Mouse (Mus musculus) brain, adult 2 months (tissue): ENCODE measurements around the gene Aadat.
A peak's percentile ranks its signal among the peaks of the same experiment; 100 is the strongest.
"Not testable (repeated sequence)": the region's sequence is repeated elsewhere in the genome, so short reads cannot be mapped to it uniquely, and the experiment has no call there.

Source experiments
- DNase-seq: peaks from one replicate; pipeline ENCODE4 v3.0.0; 2011; ENCODE audit warnings: low read depth, low spot score

Aadat gene

DNA sequence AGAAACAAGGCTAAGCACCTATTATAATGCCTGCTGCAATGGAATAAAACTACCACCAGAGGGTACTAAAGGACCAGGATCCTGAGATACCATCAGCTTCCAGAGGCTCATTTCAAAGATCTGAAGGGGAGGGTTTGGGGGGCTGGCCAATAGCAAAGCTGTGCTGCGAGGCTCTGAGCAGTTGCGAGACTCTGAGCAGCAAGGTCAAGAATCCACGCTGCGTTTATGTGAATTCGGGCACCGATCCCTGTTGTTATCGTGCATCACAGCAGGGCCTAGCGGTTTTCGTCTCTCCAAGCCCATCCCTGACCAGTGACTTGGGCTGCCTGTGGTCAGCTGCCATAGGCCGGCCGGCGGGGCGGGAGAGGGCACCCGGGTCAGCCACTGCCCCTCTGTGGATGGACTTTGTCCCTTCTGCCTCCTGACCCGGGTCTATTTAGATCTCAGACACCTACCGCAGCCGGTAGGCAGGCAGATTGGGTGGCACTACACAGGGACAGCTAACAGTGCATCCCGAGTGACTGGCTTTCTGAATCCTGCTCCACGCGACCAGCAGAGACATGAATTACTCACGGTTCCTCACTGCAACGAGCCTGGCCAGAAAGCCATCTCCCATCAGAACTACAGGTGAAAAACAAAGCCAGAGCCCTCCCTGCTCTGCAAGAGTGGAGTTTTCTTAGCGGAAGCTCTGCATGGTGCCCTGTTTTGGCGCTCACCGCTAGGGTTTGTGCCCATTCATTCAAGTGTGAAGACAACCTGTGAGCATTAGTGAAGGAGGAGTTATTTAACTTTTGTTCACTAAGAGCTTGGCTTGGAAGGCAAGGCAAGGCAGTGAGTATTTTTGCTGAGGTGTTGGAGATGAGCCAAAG is at the start of gene Aadat:
Gene Aadat, plus strand, starts transcription at position 280 of the 869 bp plus-strand sequence.
- peak; percentile 94 for DNase-seq

- peak; percentile 81 for DNase-seq
Measured at GRCm38 (mm10) chr8:60466686-60467335, 38.9 kb upstream of the Aadat start.

- no peak for DNase-seq
Measured at GRCm38 (mm10) chr8:60490147-60490546, 15.6 kb upstream of the Aadat start.

DNA sequence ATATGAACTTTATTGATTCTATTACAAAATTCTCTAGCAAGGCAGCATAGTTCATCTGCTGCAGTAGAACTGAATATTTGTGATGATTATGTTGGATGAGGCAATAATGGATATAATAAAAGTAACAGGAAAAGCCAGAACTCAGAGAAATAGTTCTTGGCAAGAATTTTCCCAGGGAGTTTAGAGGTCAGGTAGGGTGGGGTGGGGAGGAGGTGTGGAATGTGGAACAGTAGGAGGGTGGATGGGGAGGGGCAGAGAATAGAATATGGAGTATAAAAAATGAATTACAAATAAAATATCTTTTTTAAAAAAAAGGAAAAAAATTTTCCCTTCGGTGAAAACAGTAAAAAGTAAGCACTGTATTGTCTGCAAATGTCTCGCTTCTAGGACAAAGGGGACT is 13.9 kb upstream of the Aadat start:
- no peak for DNase-seq

DNA sequence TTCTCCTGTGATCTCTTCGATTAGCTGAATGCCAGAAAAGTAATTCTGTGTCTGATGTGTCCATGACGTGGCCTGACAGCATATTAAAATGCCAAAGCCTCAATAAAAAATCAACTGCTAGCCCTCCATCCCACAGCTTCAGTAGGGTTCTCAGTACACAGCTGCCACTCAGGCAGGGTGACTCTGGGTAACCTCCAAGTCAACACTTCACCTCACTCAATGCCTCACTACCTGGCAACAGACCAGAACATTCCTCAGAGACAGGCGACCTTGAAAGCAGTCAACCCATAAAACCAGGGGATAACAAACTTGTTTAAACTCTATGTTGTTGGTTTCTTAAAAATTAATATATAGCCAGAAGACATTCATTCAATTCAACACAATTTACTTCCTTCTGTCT is 13.3 kb upstream of the Aadat start:
- DNase-seq: no peak

GRCm38 (mm10) chr8:60494606-60495005 is 11.1 kb upstream of the Aadat start:
- DNase-seq: no peak

DNA sequence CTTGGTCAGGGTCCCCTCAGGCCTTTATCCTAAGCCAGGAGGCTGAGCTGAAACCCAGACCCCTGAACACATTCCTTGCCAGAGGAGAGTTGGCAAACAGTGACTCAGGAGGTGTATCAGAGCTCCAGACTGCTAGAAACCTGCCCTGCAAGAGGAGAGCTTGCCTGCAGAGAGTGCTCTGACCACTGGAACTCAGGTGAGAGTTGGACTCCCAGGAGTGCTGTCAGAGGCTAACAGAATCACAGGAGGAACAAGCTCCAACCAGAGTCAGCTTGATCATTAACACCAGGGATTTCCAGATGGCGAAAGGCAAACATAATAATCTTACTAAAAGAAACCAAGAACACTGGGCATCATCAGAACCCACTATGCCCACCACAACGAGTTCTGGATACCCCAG is 10.7 kb upstream of the Aadat start:
- DNase-seq: not testable (repeated sequence)

GRCm38 (mm10) chr8:60503098-60503497 is 2.6 kb upstream of the Aadat start, which contains the start of gene Gm10283:
Gene Gm10283, minus strand, starts transcription at chr8:60503198.
- DNase-seq: no peak

DNA sequence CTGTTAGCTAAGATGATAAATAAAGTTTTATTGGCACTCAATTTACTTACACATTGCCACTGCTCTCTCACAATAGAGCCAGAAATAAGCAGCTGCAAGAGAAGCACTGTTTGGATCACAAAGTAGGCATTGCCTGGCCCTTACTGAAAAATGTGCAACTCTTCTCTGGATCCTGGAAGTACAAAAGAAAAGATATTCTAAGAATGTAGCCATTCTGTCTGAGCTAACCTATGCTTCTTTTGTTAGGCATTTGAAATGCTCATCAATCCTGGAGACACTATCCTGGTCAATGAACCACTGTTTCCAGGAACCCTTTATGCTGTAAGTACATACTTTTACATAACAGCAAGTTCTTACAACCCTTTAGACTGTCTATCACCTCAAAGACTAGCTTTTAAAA is 12.6 kb downstream of the Aadat start:
- no peak for DNase-seq

DNA sequence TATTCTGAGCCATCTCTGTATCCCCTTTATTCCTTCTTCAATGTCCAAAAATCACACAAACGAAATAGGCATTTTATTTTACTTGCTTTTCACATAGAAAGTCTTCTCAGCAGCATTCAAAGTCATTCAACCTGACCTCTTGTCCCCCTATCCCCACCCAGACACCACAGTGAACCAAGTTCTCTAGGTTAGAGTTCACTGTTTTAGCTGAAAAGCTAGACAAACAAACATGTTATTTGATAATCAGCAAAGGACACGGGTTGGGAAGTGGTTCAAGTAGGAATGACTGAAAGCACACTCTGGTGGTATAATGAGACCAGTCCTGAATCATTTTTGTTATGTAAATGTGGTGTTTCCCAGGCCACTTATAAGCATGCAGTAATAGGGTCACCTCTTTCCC is 29.2 kb downstream of the Aadat start:
- no peak for DNase-seq

GRCm38 (mm10) chr8:60566783-60567182 is 61.1 kb downstream of the Aadat start:
- no peak for DNase-seq

DNA sequence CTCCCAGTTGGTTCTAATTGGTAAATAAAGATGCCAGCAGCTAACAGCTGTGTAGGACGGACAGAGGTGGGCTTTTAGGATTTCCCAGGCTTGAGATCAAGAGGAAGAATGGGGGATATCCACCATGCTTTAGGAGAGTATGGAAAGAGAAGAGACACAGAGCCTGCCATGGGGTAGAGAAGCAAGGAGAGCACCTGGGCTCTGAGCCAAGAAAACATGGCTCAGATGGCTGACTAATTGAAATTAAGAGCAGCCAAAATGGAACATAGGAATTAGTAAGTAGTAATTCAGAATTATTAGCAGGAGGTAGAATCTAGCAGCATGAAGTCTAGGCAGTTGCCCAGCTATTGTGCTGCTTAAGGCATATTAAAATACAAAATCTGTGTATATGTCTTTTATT is 71.5 kb downstream of the Aadat start:
- DNase-seq: peak; percentile 60

DNA sequence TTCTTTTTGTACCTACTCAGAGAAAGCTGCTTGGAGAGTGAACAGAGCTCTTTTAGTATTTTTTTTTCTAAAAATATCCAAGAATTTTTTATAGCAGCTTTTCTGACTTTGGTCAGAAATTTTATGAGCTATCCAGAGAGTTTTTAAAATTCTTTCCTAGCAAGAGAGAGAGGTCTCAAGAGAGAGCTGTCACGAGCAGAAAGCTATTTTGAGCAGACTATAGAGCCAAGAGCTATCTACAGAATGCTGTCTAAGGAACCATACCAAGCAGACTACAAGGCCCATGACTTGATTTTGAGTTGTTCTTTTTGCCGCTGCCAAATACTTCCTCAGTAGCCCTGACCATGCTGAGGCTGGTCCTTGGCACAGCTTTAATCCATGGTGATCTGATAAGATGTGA is 77.6 kb downstream of the Aadat start:
- DNase-seq: peak; percentile 45

DNA sequence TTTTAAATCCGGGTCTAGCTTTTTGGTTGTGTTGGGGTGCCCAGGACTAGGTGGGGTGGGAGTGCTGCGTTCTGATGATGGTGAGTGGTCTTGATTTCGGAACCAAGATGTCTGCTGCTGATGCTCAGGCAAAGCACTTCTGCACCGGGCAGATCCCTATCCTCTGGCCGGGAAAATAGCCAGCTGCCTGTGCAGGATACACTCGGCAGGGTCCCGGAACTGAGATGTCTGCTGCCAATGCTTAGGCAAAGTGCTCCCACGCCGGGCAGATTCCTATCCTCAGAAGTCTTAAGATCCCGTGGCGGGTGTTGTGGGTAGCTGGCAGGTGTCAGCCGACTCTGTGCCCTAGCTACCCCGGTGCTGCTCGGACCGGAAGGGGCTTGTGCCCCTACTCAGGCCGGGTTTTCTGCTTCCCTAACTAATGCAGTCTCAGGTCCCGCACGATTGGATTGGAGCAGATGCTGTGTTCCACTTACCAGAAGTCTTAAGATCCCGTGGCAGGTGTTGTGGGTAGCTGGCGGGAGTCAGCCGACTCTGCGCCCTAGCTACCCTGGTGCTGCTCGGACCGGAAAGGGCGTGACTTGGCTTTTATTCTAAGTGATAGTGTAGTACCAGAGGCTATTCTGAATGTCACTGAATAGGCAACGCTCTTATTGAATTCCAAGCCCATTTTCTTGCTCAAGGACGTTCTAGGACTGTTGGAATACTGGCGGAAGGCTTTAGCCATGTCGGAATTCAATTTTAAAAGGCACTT is 85.8 kb downstream of the Aadat start:
- not testable (repeated sequence) for DNase-seq

GRCm38 (mm10) chr8:60594761-60595160 is 89.0 kb downstream of the Aadat start:
- peak; percentile 62 for DNase-seq
